Mouse (Mus musculus) T-helper 17 cell (primary cell): ENCODE results near the gene Nr2c2ap.

Experiments used
- in situ Hi-C, 2 experiments: fragments of 300-600 bp; cut with MboI, MseI; formaldehyde crosslinking; loops; 1 replicate in 1 of 2; 2 replicates in 1 of 2; pipeline ENCODE4 v1.15.1; 2025; ENCODE audit warnings: high pct_unique_total_duplicates in 2 of 2

The Nr2c2ap gene

DNA sequence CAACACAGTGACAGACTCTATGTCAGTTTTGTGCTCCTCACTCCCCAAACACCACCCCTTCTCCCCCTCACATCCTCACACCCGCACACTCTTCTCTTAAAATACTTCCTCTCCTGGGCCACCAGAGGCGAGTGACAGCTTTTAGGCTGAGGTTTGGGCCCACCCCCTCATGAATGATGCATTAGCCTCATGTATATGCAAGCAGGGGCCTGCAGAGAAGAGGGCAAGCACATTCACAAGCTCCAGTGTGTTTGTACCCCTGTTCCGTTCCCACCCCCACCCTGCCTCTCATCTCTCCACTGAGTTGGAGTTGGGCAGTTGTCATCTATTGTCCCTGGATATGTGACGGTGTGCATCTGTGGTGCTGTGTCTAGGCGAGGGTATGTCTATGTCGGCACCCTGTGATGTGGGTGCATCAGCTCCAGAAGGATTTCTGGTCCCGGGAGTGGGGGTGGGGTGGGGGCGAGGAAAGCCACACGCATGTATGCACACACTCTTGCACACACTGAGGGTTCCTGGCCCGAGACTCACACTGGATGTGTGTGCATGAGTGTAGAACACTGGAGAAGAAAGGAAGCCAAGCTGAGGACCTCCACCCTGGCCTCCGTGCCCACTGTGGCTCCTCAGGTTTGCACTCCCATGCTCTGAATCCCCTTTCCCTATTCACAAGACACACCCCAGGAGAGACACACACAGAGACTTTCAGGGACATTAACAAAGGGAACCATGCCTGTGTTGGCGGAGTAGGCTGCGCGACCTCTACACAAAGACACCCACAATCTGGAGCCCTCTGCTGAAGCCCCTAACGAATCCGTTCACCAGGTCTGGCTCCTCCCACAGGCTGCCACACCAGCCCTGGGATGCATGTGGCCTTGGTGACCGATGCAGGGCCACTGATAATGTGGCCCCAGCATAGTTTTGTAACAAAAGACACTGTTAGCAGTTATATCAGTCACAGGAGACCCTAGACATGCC is 12.1 kb upstream of the Nr2c2ap start:
- in situ Hi-C loops = no loop called here

DNA sequence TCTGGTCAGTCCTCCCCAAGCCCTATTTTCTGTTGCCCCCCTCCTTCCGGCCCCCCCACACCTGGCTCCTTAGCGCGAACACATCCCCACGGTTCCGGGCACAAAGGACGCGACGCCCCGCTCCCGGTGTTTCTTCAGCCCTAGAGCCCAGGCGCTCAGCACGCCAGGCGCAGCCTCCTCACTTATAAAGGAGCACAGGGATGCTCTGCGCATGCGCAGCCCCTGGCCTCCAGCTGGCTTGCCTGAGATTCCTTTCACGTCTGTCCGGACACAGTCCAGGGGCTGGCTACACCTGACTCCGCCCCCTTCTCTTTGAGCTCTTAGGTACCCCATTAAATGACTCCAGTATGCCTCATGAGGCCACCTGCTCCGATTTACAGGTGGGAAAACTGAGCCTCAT is 10.5 kb upstream of the Nr2c2ap start, which contains the start of gene Ncan:
Gene Ncan (minus strand): TSS at position 207 of the 400 bp plus-strand sequence.
- in situ Hi-C loops = no loop called here

DNA sequence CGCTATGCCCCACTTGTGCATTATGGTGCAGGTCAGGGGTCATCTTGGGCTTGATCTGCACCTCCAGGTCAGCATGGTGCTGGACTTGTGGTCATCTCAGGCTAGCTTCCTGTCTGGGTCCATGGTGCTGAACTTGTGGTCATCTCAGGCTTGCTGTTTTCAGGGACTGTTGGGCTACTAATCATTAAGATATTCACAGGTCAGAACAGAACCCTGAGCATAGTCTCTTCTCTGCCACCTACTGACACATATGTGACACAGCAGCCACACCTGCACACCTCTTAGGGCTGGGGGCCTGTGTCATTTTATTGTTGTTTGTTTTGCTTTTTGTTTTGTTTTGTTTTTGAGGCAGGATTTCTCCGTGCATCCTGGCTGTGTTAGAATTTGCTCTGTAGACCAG is 8.3 kb upstream of the Nr2c2ap start:
- in situ Hi-C loops = no loop called here

DNA sequence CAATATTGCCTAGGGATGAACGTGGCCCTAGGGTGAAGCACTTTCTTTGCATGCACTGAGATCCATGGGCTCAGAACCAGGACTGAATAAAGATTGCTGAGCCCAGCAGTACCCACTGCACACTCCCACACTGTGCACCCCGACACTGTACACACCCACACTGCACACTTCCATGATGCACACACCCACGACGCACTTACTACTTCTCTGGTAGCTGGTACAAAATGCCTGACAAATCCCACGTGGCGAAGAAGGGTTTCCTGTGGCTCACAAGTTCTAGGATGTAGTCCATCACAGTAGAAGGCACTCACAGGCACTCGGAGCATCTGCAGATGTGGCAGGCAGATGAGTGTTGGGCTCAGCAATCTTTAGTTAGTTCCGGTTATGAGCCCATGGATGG is 6.1 kb upstream of the Nr2c2ap start:
- in situ Hi-C loops = no loop called here

DNA sequence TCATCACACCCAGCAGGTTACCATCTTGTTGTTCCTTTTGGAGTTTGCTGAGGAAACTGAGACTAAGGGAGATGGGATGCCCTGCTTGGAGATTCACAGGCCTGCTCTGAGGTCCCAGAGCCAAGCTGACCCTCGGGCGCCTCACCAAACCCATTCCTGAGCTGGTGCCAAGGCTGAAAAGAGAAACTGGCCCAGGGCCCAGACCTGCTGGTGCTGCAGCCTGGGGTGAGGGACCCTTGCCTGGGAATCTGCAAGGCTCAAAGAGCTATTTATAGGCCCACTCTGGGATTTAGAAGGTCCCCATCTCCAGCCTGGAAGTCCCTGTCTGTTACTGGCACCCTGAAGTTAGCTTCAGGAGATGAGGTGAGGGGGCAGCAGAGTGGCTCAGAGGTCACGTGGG is 2.7 kb upstream of the Nr2c2ap start:
- in situ Hi-C loops = no loop called here

DNA sequence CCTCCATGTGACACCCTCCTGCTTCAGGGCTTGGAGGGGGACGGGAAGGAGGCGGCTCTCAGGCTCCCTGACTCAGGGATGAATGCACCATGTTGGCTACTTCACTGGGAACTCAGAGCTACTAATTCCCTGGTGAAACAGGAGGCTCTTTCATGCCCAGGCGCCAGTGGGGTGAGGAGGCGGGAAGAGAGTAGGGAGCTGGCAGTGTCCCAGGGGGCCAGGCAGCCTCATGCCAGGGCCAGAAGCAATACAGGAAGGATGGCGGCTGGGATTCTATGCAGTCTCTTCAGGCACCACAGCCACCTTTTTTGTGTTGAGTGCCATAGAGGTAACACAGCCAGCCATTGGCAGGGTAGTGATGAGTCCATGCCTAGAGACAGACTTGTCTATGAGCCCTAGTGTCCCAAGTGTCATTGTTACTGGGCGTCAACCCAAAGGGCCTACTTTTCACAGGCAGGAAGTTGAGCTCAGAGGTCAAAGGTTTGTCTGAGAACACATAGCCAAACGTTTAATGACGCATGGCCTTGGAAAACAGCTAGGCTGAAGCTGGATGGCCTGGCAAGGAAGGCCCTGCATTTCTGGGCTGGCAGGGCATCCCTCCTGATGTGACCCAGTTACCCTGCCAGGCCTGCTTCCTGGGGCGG is 1.7 kb upstream of the Nr2c2ap start:
- in situ Hi-C loops = no loop called here

DNA sequence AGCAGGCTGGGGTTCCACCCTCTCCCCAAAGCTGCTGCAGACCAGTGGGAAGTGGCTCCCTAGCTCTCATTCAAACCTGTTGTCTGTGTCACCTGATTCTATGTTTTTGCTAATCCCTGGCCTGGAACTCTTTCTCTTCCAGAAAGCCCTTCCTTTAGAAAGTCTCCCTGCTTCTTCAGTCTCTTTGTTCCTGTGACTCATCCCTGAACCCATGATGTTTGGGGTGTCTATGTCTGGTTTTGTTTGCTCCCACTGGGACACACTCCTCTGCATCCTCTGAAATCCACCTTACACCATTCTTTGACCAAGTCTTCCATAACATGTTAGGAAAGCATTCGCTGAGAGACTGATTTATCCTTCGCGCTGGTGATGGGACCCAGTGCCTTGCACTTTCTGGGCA is 1.1 kb upstream of the Nr2c2ap start:
- in situ Hi-C loops = no loop called here

DNA sequence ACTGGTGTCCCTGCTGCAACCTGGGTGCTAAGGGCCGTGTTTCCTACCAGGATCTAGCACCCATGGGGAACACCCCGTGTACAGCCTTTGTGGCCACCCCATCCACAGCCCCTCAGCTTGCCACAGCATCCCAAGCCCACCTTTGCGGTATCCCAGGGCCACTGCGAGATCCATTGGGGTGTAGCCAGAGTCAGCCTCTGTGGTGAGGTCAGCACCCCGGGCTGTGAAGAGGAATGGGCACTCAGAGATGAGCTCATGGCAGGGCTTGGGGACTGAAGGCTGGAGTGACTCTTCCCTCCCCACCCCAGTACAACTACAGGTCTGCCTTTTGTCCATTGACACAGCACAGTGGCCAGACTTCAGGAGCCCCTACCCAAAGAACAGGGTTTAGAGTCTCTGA is 3.0 kb downstream of the Nr2c2ap start:
- in situ Hi-C loops = no loop called here

DNA sequence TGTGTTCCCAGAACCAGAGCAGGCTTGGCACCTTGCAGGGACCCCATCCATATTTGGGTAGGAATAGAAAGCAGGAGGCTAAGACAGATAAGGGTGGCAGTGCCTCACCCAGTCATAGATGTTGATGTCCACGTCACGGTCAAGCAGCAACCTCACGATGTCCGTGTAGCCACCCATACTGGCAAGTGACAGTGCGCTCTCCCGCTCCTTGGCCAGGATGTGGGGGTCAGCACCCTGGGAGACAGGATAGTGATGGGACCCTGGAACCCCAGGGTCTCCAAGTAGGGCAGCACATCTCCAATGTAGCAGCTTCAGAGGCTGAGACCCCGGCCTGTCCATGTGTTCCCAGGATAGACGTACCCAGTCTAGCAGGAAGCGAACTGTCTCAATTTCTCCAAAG is 3.8 kb downstream of the Nr2c2ap start:
- in situ Hi-C loops = no loop called here

DNA sequence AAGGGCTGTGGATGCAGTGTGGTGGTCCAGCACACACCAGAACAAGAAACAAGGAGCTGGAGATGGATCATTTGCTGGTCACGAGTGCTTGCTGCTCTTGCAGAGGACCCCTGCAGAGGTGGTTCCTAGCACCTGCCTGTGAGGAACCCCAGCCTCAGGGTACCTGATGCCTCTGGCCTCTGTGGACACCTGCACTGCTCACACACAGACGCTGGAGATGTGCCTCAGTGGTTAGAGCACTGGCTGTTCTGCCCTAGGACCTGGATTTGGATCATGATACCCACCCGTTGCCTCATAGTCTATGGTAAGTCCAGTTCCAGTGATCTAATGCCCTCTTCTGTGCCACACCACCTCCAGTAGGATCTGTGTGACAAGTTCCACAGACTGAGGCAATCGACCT is 5.5 kb downstream of the Nr2c2ap start:
- in situ Hi-C loops = no loop called here

DNA sequence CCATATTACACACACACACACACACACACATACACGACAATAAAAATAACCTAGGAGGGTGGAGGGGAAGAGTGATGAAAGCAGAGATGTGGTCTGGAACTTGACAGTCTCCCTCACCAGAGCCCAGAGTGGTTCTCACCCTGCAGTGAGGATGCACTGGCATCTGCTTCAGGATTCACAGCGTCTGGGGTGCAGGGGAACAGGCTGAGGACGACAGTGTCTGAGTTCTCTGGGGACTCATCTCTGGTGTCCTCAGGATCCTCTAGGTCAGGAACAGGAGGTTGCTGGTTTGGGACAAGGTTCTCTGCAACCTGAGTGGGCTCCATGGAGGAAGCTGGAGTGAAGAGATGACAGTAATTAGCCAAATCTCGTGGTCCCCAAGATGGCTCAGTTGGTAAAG is 6.8 kb downstream of the Nr2c2ap start:
- in situ Hi-C loops = no loop called here

DNA sequence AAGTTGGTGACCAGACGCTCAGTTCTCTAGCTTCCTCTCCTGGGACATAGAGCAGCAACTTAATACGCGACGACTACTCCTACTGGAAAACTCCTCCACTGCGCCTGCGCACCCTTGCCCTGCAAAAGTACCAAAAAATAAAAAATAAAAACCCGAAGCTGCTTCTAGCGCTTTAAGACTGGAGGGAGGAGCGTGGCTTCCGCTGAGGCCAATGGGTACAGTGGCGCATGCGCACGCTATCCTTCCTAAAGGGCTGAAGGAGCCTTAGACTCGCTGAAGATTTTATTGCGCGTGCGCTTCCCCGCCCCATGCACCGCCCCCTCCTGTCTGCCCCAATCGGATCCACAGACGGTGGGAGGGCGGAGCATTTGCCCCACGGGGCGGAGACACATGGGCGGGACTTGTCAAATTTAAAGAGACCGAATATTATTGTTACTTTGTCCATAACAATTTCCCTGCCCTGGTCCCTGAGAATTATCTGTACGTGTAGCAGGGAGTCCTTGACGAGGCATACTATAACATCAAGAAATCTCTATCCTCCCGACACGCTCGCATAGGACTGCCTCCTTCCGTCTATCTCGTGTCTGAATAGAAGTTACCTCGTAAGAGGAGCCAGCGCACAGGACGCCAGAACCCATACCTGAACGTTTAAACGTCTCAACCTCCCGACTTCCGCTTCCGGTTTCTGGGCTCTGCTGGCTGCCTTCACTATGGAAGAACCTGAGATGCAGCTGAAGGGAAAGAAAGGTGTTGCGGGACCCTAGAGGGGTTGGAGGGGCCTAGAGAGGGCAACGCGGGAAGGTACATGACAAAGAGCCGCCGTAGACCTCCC is 8.1 kb downstream of the Nr2c2ap start, which contains the start of the genes Rfxank, Borcs8 and Mef2b:
Gene Rfxank (minus strand): TSS at position 129 of the 832 bp plus-strand sequence.
Gene Borcs8 (plus strand): TSS at position 474 of the 832 bp plus-strand sequence.
Gene Mef2b (plus strand): TSS at position 686 of the 832 bp plus-strand sequence.
- in situ Hi-C loops = no loop called here

DNA sequence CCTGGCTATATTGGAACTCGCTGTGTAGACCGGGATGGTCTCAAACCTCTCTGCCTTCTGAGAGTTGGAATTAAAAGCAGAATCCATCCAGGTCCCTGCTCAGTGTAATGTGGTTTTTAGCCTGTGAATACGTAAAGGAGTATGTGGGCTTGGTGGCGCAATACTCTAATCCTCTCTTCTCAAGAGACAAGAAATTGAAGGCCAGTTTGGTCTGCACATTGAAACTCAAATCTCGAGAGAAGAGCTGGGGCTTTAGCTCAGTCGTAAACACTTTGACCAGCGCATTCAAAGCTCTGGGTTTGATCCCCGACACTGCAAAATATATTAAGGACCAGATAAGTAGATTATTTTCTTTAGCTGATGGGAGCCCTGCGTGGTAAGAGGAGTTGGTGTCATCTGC is 8.8 kb downstream of the Nr2c2ap start:
- in situ Hi-C loops = no loop called here

DNA sequence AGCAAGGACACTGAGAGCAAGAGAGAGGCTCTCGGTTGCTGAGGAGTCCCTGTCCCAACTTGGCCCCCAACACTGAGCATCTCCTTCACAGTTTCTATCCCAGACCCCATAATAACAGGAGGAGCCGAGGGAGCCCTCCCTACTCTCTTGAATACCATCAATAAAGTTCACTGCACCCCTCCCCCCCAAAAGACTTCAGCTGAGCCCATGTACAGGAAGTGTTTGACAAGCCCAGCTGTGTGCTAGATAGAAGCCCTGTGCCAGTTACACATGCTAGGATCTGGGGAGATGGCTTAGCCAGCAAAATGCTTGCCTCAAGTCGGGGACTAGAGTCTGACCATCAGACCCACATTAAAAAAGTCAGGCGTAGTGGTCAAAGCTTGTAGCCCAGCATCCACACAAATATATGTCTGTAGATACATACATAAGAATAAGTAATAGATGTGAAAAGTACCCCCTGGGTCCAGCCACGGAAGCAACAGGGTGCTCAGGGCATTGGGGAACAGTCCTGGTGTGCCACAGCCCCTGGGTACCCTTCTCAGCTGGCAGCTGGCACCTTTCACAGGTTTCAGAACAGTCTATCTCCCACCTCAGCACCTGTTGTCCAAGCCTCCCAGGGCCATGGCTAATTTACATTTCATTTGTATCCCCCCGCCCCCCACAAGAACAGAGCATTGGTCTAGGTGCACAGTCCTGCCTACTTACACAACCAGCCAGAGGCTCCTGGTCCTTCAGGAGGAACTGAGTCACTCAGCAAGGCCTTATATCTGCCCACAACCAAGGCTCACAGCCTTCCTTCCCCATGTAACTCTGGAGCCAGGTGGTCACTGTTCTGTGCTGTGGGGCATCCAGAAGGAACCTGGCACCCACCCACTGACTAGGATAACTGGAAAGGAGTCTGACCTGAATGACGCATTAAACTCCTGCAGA is 16.8 kb downstream of the Nr2c2ap start:
- in situ Hi-C loops = no loop called here

DNA sequence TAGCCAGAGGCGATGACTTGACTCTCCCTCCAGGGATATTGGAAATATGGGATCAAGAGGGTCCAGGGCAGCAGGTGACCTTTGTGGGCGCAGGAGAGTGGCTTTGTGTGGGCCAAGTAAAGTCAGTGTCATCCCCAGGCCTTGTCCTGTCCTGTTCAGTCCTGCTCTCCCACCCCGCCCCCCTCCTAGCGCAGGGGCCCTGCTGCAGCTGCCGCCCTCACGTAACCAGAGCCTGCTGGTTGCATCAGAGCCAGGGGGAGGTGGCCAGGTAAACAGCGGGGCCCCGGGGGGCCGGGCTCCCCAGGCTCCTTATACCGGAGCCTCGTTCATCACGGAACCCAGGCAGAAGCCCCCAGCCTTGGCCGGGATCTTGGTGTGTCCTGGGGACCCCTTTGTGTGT is 19.0 kb downstream of the Nr2c2ap start:
- in situ Hi-C loops = no loop called here

DNA sequence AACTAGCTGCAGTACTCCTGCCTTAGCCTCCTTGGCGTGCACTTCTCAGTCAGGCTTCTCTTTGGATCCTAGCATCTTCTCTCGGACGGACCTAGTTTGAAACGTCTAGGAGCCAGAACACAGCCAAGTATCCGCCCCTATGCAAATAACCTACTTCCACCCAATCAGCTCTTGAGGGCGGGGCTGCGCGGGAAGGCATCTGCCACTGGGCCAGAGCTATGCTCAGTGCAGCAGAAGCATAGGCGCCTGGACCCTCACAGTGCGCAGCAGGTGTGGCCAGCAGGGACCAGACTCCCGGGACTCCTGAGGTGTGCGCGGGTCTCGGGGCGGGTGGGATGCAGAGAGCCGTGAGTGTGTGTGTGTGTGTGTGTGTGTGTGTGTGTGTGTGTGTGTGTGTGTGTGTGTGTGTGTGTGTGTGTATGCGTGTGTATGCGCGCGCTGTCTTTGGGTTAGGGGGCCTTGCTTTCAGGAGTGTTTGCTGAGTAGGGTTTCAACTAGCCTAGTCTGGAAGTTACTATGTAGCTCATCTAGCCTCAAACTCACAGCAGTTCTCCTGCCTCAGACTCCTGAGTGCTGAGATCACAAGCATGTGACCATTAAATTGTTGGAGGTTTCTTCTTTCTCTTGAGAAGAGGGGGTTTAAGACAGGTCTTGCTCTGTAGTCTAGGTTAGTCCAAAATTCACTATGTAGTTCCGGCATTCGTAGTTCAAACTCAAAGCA is 21.6 kb downstream of the Nr2c2ap start:
- in situ Hi-C loops = no loop called here

DNA sequence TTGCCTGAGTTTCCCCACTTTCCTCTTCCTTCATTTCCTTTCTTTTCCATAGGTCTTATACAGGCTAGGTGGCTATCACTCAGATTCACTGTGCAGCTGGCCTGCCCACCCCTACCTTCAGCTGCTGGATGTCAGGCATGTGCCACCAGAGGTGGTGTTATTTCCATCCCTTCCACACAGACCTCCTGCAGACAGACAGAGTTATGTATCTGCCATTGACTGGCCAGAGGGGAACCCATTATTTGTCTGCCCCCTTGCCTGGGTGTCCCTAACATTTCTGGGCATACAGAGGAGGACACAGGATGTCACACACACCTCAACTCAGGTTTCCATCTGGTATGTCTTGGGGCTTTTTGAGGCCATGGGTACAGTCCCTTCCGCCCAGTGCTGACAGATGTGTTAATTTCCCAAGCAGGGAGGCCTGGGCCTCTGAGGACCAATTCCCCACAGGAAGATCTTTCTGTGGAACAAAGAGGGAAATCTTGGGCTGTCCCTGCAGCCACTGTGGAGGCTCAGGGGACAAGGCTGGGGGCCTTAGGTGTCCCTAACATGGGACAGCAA is 26.2 kb downstream of the Nr2c2ap start:
- in situ Hi-C loops = no loop called here

DNA sequence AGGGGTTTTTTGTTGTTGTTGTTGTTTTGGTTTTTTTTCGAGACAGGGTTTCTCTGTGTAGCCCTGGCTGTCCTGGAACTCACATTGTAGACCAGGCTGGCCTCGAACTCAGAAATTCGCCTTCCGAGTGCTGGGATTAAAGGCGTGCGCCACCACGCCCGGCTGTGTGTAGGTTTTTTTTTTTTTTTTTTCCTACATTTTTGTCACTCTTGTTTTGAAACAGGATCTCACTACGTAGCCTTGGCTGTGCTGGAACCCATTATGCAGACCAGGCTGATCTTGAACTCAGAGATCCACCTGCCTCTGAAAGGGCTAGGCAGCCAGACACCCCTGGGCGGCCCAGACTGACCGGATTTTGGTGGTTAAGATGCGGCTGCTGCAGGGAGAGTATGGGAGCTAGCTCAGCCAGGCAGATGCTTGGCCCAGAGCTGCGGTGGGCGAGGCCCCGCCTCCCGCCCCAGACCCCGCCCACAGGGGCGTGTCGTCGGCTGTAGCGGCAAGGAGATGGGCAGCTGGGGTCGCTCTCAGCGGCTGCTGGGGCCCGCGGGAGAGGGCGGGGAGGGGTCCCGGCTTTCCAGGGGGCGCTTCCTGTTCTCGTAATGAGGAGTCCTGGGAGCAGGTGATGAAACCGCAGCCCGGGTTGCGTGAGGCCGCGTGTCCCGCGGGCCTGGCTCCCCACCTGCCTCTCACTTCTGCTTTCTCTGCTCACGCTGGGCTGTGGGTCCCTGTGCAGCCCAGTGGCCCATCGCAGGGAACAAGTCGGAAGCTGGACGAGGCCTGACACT is 27.1 kb downstream of the Nr2c2ap start:
- in situ Hi-C loops = no loop called here

DNA sequence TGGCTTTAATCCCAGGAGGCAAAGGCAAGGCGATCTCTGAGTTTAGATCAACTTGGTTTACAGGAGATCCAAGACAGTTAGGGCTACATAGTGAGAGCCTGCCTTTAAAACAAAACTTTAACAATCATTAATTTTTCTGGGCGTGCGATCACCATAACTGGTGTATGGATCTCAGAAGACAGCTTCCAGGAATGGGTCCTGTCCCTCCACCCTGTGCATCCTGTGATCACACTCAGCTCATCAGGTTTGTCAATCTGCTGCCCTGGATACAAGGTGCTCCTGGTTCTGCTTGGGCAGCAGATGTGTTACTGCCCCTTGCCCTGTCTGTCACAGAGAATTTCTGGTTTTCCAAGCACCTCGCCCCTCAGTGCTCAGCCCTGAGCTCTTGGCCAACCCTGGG is 28.1 kb downstream of the Nr2c2ap start:
- in situ Hi-C loops = no loop called here
